Mouse (Mus musculus) bone marrow, adult 2 months (tissue): Measurements from ENCODE around the gene Exoc4.

Source experiments
- CTCF ChIP-seq: fragments of 200-500 bp; IDR thresholded peaks from 2 replicates; pipeline ENCODE4 v1.5.1; 2011; ENCODE audit warnings: low read length, control low read depth; ENCODE audit not compliant: control insufficient read depth, insufficient read depth
- POLR2A ChIP-seq: fragments of 200-500 bp; IDR thresholded peaks from 2 replicates; pipeline ENCODE4 v1.6.1; 2011; ENCODE audit warnings: low read depth, mild to moderate bottlenecking, control low read depth, low read length, borderline replicate concordance; ENCODE audit not compliant: control insufficient read depth

DNA sequence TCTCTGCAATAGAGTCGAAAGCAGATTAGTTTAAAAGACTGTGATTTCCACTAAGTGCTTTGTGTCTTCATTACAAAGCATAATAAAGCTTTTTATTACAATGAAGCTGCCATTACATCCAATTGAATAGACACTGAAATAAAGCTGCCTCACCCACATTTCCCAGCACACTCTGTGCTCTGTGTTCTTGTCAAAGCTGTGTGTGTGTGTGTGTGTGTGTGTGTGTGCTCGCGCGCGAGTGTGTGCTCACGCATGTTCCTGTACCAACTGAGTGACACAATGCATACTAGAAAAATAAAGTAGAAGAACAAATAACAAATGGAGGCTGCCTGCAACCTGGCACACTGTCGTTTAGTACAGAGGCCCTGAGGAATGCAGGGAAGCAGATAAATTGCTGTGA, 706.6 kb downstream of the Exoc4 start:
- TF ChIP-seq POLR2A (no peak), CTCF (no peak)
